Mouse (Mus musculus): Measurements from ENCODE around the gene Pip5k1b.
A peak's percentile ranks its signal among the peaks of the same experiment; 100 is the strongest.

Pip5k1b gene

GRCm38 (mm10) chr19:24542293-24542675 lies 13.4 kb downstream of the Pip5k1b start:
- DNase-seq = no peak

- no peak for DNase-seq
Observed at GRCm38 (mm10) chr19:24541669-24542292, 13.9 kb downstream of the Pip5k1b start.

- no peak for DNase-seq
Observed at GRCm38 (mm10) chr19:24540952-24541668, 14.6 kb downstream of the Pip5k1b start.

GRCm38 (mm10) chr19:24539041-24539440 lies 16.6 kb downstream of the Pip5k1b start:
- no peak for DNase-seq

GRCm38 (mm10) chr19:24538181-24538580 lies 17.5 kb downstream of the Pip5k1b start:
- no peak for DNase-seq

GRCm38 (mm10) chr19:24537691-24538090 lies 18.0 kb downstream of the Pip5k1b start:
- DNase-seq = no peak

- no peak for DNase-seq
Observed at GRCm38 (mm10) chr19:24536920-24537319, 18.8 kb downstream of the Pip5k1b start.

- DNase-seq = no peak
Observed at GRCm38 (mm10) chr19:24536280-24536679, 19.4 kb downstream of the Pip5k1b start.

- no peak for DNase-seq
Observed at GRCm38 (mm10) chr19:24535161-24535560, 20.5 kb downstream of the Pip5k1b start.

- no peak for DNase-seq
Observed at GRCm38 (mm10) chr19:24534733-24535132, 20.9 kb downstream of the Pip5k1b start.

- DNase-seq = no peak
Observed at GRCm38 (mm10) chr19:24528910-24529561, 26.6 kb downstream of the Pip5k1b start.

- DNase-seq = no peak
Observed at GRCm38 (mm10) chr19:24528129-24528730, 27.4 kb downstream of the Pip5k1b start.

- no peak for DNase-seq
Observed at GRCm38 (mm10) chr19:24527613-24527948, 28.1 kb downstream of the Pip5k1b start.

- DNase-seq = peak; percentile 15 to 28
Observed at GRCm38 (mm10) chr19:24526731-24527612, 28.7 kb downstream of the Pip5k1b start.

GRCm38 (mm10) chr19:24523476-24524313 lies 32.0 kb downstream of the Pip5k1b start:
- DNase-seq = no peak

GRCm38 (mm10) chr19:24521997-24522396 lies 33.7 kb downstream of the Pip5k1b start:
- DNase-seq = no peak

- DNase-seq = no peak
Observed at GRCm38 (mm10) chr19:24521146-24521545, 34.5 kb downstream of the Pip5k1b start.

- no peak for DNase-seq
Observed at GRCm38 (mm10) chr19:24519732-24520409, 35.8 kb downstream of the Pip5k1b start.

- no peak for DNase-seq
Observed at GRCm38 (mm10) chr19:24518384-24518783, 37.3 kb downstream of the Pip5k1b start.

GRCm38 (mm10) chr19:24517057-24517456 lies 38.6 kb downstream of the Pip5k1b start:
- DNase-seq = no peak

- no peak for DNase-seq
Observed at GRCm38 (mm10) chr19:24515941-24516340, 39.7 kb downstream of the Pip5k1b start.

Measured in spleen, adult 18-20 months (tissue).